Comparison of ENCODE assay signal across 9 mouse cellular contexts in genomic region chr11:59921265-59921664, GRCm38 (mm10). TPM values are rescaled to one million over a fixed set of nuclear protein-coding genes. Genes with fewer than 3 reads are reported as not detected.
A peak's percentile ranks its signal among the peaks of the same experiment; 100 is the strongest.
DNase-seq lines count a peak whose midpoint lies in the region; ATAC-seq and TF ChIP-seq lines count a peak whose summit lies in the region.
"Had no signal": no experiment of that assay in that cellular context is flagged by ENCODE, and none has a peak within 500 bp of the region (broad histone marks: within the 10 kb centered on the region; RNA-seq: fewer than 3 reads in every experiment).

No protein-coding gene starts in this region.

- 18% methylated on average over 7 of the region's 7 CpGs for WGBS in heart, embryonic 11.5 days (ENCODE audit: insufficient replicate concordance)
- WGBS in heart, adult 2 months = 57% methylated on average over 7 of the region's 7 CpGs
- 12% methylated on average over 7 of the region's 7 CpGs for WGBS in limb, embryonic 13.5 days
- WGBS in small intestine, adult 2 months = 36% methylated on average over 7 of the region's 7 CpGs
- 21% methylated on average over 7 of the region's 7 CpGs for WGBS in hindbrain, embryonic 10.5 days

- ATAC-seq in heart, embryonic 11.5 days (replicated peaks; ENCODE audit: insufficient number of reproducible peaks, low FRiP score, low TSS enrichment) = 0 out of 2 replicates have a peak, but pooled peaks have one; percentile 18
- ATAC-seq in limb, embryonic 13.5 days (ENCODE audit: low FRiP score, low read depth) = no peak
- ATAC-seq in activated CD4-positive, CD25-positive, alpha-beta regulatory T cell, adult 4 months = no peak
- ATAC-seq: midbrain, embryonic 13.5 days had no signal

- no peaks in the 10 kb centered on the region for H3K36me3 ChIP-seq in heart, embryonic 11.5 days (ENCODE audit: control insufficient read depth, insufficient read depth, low read length)
- peaks cover 8% of the 10 kb centered on the region; the same call in 1 of the 2 replicates for H3K36me3 ChIP-seq in heart, adult 2 months (ENCODE audit: control insufficient read depth, insufficient read depth, low read length)
- no peaks in the 10 kb centered on the region for H3K36me3 ChIP-seq in limb, embryonic 13.5 days
- H3K36me3 ChIP-seq in small intestine, adult 2 months (ENCODE audit: control insufficient read depth, insufficient read depth, low read length) = no peaks in the 10 kb centered on the region
- no peaks in the 10 kb centered on the region for H3K36me3 ChIP-seq in hindbrain, embryonic 10.5 days
- H3K36me3 ChIP-seq: midbrain, embryonic 13.5 days had no signal

- H3K27ac ChIP-seq in heart, embryonic 11.5 days (ENCODE audit: low read depth, low read length) = no peak overlapping the region
- no peak overlapping the region for H3K27ac ChIP-seq in heart, adult 2 months
- H3K27ac ChIP-seq in limb, embryonic 13.5 days = no peak overlapping the region
- H3K27ac ChIP-seq in small intestine, adult 2 months (ENCODE audit: insufficient read depth, low read depth, low read length) = no peak overlapping the region
- H3K27ac ChIP-seq in hindbrain, embryonic 10.5 days = no peak overlapping the region
- H3K27ac ChIP-seq: midbrain, embryonic 13.5 days had no signal

- no peaks in the 10 kb centered on the region for H3K79me2 ChIP-seq in heart, adult 2 months (replicated peaks; ENCODE audit: control insufficient read depth, insufficient read depth, low read length)

- no peak for TF ChIP-seq POLR2A in heart, adult 2 months (IDR thresholded peaks at IDR 0.05; ENCODE audit: insufficient read depth, low read depth, low read length)
- TF ChIP-seq POLR2A in small intestine, adult 2 months (IDR thresholded peaks at IDR 0.05; ENCODE audit: low read depth, low read length) = no peak

- TF ChIP-seq EP300 in heart, adult 2 months (IDR thresholded peaks at IDR 0.05; ENCODE audit: insufficient read depth, low read depth, low read length) = no peak

- peak overlapping the region; percentile 14; the same call in 1 of the 2 replicates for H3K4me2 ChIP-seq in heart, embryonic 11.5 days
- H3K4me2 ChIP-seq in limb, embryonic 13.5 days (replicated peaks) = 0 out of 2 replicates have a peak overlapping the region, but pooled peaks have one; percentile 25
- H3K4me2 ChIP-seq: midbrain, embryonic 13.5 days had no signal

- no peak overlapping the region for H3K9ac ChIP-seq in heart, embryonic 11.5 days (ENCODE audit: low read depth, low read length)
- no peak overlapping the region for H3K9ac ChIP-seq in heart, adult 2 months (ENCODE audit: low read depth, low read length)
- no peak overlapping the region for H3K9ac ChIP-seq in limb, embryonic 13.5 days
- H3K9ac ChIP-seq: midbrain, embryonic 13.5 days had no signal

- no peaks in the 10 kb centered on the region for H3K9me3 ChIP-seq in heart, embryonic 11.5 days (replicated peaks; ENCODE audit: control insufficient read depth, low read length)
- H3K9me3 ChIP-seq in limb, embryonic 13.5 days = no peaks in the 10 kb centered on the region
- H3K9me3 ChIP-seq in hindbrain, embryonic 10.5 days = no peaks in the 10 kb centered on the region
- H3K9me3 ChIP-seq: midbrain, embryonic 13.5 days had no signal

- H3K27me3 ChIP-seq in heart, embryonic 11.5 days (ENCODE audit: control insufficient read depth, insufficient read depth, low read length) = no peaks in the 10 kb centered on the region
- H3K27me3 ChIP-seq in heart, adult 2 months (ENCODE audit: control insufficient read depth, insufficient read depth, low read length) = no peaks in the 10 kb centered on the region
- H3K27me3 ChIP-seq in limb, embryonic 13.5 days = 0 out of 2 replicates have a peak, but pooled peaks cover 4% of the 10 kb centered on the region
- H3K27me3 ChIP-seq in small intestine, adult 2 months (ENCODE audit: control insufficient read depth, insufficient read depth, low read length) = no peaks in the 10 kb centered on the region
- H3K27me3 ChIP-seq in hindbrain, embryonic 10.5 days (ENCODE audit: insufficient read depth, poor library complexity, severe bottlenecking) = no peaks in the 10 kb centered on the region
- H3K27me3 ChIP-seq: midbrain, embryonic 13.5 days had no signal

- peaks cover 10% of the 10 kb centered on the region; the same call in 1 of the 2 replicates for H3K4me1 ChIP-seq in heart, embryonic 11.5 days (ENCODE audit: control insufficient read depth, insufficient read depth, low read length)
- peaks cover 8% of the 10 kb centered on the region for H3K4me1 ChIP-seq in heart, adult 2 months (ENCODE audit: control insufficient read depth, insufficient read depth, low read length)
- H3K4me1 ChIP-seq in limb, embryonic 13.5 days = peaks cover 4% of the 10 kb centered on the region; the same call in 1 of the 2 replicates
- H3K4me1 ChIP-seq in small intestine, adult 2 months (ENCODE audit: control insufficient read depth, insufficient read depth, insufficient read length, low read length) = no peaks in the 10 kb centered on the region
- H3K4me1 ChIP-seq in hindbrain, embryonic 10.5 days (replicated peaks) = peaks cover 9% of the 10 kb centered on the region
- H3K4me1 ChIP-seq: midbrain, embryonic 13.5 days had no signal

- TF ChIP-seq CTCF in heart, adult 2 months (IDR thresholded peaks at IDR 0.05) = no peak
- TF ChIP-seq CTCF in small intestine, adult 2 months (IDR thresholded peaks at IDR 0.05; ENCODE audit: extremely low read depth, insufficient read length, insufficient replicate concordance, low read depth, low read length) = no peak

- no peak for DNase-seq in heart, adult 2 months
- peak; percentile 28 for DNase-seq in heart, postnatal 10 days
- DNase-seq in frontal cortex, postnatal 14 days (ENCODE audit: low spot score in 2 of 2) = no peak
- DNase-seq in hindbrain, embryonic 10.5 days (ENCODE audit: low spot score) = no peak

- no peak overlapping the region for H3K4me3 ChIP-seq in heart, embryonic 11.5 days (ENCODE audit: low read depth, low read length)
- H3K4me3 ChIP-seq in heart, adult 2 months = no peak overlapping the region
- no peak overlapping the region for H3K4me3 ChIP-seq in limb, embryonic 13.5 days
- peak overlapping the region; percentile 25 for H3K4me3 ChIP-seq in small intestine, adult 2 months (ENCODE audit: low read depth, low read length)
- no peak overlapping the region for H3K4me3 ChIP-seq in hindbrain, embryonic 10.5 days
- H3K4me3 ChIP-seq: midbrain, embryonic 13.5 days had no signal

- intact Hi-C loops in heart, adult 2 months (cut with DNase I) = no loop called here
- intact Hi-C loops in heart, postnatal 10 days (cut with DNase I) = no loop called here

RNA-seq across cellular contexts. Expression of gene Med9, which starts 26.7 kb away (rescaled TPM):
- 49.1 and 51.2 TPM in 2 replicates for polyA plus RNA-seq in heart, embryonic 11.5 days (2014; fragmentation: Nextera tagmentation; extraction: Ambion mirVana)
- 10 to 100 TPM; 24.0 to 25.5 TPM for total RNA-seq in heart, adult 2 months (2021)
- 24.0 and 28.1 TPM in 2 replicates for polyA plus RNA-seq in heart, adult 2 months (2012; rRNA removed)
- 10 to 100 TPM; 24.3 to 24.4 TPM for total RNA-seq in heart, postnatal 10 days (2021)
- polyA plus RNA-seq in limb, embryonic 13.5 days (2015; fragmentation: Nextera tagmentation; extraction: Ambion mirVana) = 38.0 and 39.1 TPM in 2 replicates
- polyA plus RNA-seq in small intestine, adult 2 months (2012; rRNA removed) = 13.5 and 19.7 TPM in 2 replicates
- 53.3 and 55.4 TPM in 2 replicates for polyA plus RNA-seq in hindbrain, embryonic 10.5 days (2016; fragmentation: Nextera tagmentation; extraction: Ambion mirVana)
- 1 to 10 TPM; 7.0 to 7.9 TPM for polyA plus RNA-seq in activated CD4-positive, CD25-positive, alpha-beta regulatory T cell, adult 4 months (2017; shearing (Covaris generic))

RNA-seq across cellular contexts. Expression of gene Rasd1, which starts 43.5 kb away (rescaled TPM):
- polyA plus RNA-seq in heart, embryonic 11.5 days (2014; fragmentation: Nextera tagmentation; extraction: Ambion mirVana) = 12.0 and 13.9 TPM in 2 replicates
- 1 to 10 TPM; 5.7 to 6.6 TPM for total RNA-seq in heart, adult 2 months (2021)
- polyA plus RNA-seq in heart, adult 2 months (2012; rRNA removed) = 4.6 and 6.8 TPM in 2 replicates
- 10 to 100 TPM in 1 of 2 experiments, 1 to 10 TPM in 1; 7.3 to 12.4 TPM for total RNA-seq in heart, postnatal 10 days (2021)
- polyA plus RNA-seq in limb, embryonic 13.5 days (2015; fragmentation: Nextera tagmentation; extraction: Ambion mirVana) = 1.9 and 2.2 TPM in 2 replicates
- 0.53 and 1.1 TPM in 2 replicates for polyA plus RNA-seq in small intestine, adult 2 months (2012; rRNA removed)
- 1.6 and 2.9 TPM in 2 replicates for polyA plus RNA-seq in hindbrain, embryonic 10.5 days (2016; fragmentation: Nextera tagmentation; extraction: Ambion mirVana)
- under 1 TPM; 0.20 to 0.29 TPM for polyA plus RNA-seq in activated CD4-positive, CD25-positive, alpha-beta regulatory T cell, adult 4 months (2017; shearing (Covaris generic))

Comparison
In these comparisons a context has a peak if more than half of its experiments do, and no peak if none do; other contexts are left out.
1. DNase-seq: peak in heart, postnatal 10 days (2 of 2); none in heart, adult 2 months (0 of 2), frontal cortex, postnatal 14 days (0 of 2) and hindbrain, embryonic 10.5 days (single experiment).